Mouse (Mus musculus): ENCODE data around the gene Pdyn.

Pdyn gene

GRCm38 (mm10) chr2:129699484-129700158, at the start of gene Pdyn:
TSS of gene Pdyn (minus strand) at chr2:129699844.
- DNase-seq (ENCODE audit: low spot score), result peak; percentile 15

DNA sequence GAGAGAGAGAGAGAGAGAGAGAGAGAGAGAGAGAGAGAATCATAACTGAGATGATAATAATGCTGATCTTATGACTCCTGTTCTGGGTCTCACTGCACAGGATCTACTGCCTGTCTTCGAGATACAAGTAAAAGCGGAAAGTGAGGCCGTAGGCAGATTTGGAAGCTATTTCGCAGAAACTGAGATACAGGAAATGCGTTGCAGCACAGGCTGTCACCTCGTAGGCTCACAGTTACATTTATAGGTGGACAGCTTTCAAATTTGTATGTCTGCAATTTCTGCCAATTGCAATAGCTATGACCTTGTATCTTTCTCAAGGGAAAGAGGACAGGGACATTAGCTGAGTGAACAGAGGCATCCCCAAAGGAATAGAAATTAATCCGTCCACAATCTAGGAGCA, 42.4 kb upstream of the Pdyn start:
- DNase-seq (ENCODE audit: low spot score), result no peak

DNA sequence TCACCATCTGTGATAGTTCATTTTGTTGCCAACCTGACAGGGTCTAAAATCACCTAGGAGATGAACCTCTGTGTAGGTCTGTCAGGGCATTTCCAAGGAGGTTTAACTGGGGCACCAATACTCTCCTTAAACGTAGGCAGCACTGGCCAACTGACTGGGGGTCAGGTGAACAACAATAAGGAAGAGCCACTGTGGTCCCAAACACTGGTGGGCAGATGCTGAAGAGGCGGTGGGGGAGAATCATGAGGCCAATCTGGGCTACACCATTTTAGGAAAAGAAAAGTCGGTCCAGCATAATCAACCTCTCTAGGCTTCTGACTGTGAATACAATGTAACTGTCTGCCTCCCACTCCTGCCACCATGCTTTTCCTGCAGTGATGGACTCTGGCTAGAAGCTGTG, 40.9 kb upstream of the Pdyn start:
- peak; percentile 27 for DNase-seq (ENCODE audit: low spot score)

DNA sequence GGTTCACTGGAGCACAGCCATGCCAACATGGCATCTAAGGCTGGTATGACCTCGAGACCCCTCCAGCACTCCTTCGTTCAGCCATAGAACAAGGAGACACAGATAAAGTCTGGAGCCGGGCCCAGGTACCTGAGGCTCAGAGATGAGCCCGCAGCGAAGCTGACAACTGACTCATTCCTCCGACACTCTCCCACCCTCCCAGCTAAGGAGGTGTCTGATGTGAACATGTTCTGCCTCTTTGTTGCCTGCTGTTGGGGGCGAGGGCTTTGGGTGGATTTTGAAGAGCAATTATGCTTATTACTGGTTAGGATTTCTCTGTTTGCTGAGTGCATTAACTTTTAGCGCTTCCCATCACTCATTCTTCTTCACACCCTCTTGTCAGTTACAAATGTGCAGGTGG, 34.4 kb upstream of the Pdyn start:
- DNase-seq (ENCODE audit: low spot score), result no peak

DNA sequence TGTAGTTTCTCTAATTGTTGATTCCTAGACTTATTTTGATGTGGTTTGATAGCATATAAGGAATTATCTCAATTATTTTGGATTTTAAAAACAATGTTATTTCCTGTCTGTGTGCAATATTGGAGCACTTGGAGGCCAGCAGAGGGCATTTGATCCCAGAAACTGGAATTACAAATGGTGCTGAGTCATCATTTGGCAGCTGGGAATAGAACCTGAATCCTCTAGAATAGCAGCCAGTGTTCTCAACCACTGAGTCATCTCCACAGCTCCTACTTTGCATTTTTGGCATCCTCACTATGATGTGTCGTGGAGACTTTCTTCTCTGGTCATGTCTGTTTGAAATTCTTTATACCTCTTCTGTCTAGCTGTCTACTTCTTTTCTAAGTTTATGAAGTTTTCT, 30.0 kb upstream of the Pdyn start:
- DNase-seq (ENCODE audit: low spot score), result no peak

DNA sequence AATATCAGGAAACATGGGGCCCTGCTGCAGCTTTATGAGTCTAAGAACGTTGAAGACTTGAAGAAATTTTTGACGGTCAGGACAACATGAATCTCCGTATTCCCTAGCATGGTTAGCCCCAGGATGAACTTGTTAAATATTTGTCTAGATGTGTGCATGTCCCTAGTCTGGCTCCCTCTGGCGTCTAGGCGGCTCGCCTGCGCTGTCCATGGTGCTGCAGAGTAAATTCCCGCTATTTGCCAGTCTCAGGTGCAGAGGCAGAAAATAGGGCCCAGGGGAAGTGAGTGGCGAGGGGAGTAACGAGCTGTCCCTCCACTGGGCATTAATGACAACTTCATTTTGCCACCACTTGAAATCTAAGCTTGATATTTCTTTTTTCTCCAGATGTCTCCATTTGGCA, 16.0 kb upstream of the Pdyn start:
- DNase-seq (ENCODE audit: low spot score), result peak; percentile 24

- no peak for DNase-seq (ENCODE audit: low spot score)
Observed at GRCm38 (mm10) chr2:129713026-129713544, 13.4 kb upstream of the Pdyn start.

DNA sequence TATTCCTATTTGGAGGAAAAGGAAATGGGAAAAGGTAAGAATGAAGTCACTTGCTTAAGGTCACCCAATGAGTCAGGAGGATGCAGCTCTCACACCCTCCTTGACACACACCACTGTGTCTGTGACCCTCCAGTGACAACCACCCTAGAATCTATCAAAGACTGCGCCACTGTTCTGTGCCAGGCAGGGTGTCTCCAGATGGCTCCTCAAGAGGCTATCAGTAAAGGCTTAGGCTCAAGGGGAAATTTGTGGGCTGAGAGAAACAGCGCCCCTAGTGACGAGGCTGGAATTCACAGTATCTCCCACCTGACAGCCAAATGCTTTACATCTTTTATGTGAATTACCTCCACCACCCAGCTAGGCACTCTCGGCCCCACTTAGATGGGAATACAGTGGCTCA, 3.6 kb downstream of the Pdyn start:
- DNase-seq (ENCODE audit: low spot score), result peak; percentile 49

- no peak for DNase-seq (ENCODE audit: low spot score)
Observed at GRCm38 (mm10) chr2:129694303-129694702, 5.3 kb downstream of the Pdyn start.

DNA sequence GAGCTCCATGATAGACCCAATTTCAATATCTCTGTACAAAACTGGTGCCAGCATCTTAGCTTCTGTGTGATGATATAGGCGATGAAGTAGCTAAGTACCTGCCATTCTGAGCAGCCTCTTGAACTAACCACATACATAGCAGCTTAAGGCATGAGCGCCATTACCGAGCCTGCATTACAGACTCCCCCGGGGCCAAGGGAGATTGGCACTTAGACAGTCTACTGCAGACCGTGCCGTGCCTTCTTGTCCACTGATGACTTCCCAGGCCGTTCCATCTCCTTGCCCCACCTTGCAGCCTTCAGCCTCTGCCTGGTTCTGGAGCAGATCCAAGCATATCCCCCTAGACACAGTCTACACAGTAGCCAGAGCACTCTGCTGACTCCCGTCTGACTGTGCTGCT, 7.0 kb downstream of the Pdyn start:
- no peak for DNase-seq (ENCODE audit: low spot score)

DNA sequence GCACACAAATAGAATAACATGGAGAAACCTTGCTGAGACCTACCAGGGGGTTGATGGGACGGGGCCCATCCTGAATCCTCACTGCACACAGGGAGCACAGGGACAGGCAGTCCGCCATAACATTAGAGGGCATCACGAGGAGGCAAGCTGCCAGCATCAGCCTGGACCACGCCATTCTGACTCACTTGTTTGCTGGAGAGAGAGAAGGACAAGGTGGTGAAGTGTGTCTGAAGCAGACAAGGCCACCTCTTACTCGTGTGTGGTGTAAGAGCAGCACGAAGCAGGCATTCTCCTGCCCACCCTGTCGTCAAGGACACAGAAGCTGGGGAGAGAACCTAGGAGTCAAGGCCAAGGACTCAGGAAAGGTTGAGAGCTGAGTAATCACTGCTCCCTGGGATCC, 9.9 kb downstream of the Pdyn start:
- DNase-seq (ENCODE audit: low spot score), result no peak

- no peak for DNase-seq (ENCODE audit: low spot score)
Observed at GRCm38 (mm10) chr2:129688036-129688625, 11.5 kb downstream of the Pdyn start.

DNA sequence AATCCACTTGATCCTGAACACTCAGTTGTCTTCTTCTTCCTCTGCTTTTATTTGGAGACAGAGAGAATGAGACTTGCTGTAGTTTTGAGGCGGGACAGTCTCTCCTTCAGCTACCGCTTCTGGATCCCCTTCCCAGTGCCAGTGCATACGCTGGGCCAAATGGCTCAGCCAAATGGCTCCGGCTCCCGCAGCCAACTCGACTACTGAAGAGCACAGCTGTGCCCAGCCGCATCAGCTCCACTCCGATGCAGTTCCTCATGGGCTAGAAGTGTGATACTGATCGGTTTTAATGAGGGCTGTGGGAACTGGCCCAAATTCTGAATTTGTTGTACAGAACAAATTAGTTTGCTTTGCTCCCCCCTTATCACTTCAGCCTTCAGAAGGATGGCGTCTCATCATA, 12.7 kb downstream of the Pdyn start:
- DNase-seq (ENCODE audit: low spot score), result peak; percentile 46

DNA sequence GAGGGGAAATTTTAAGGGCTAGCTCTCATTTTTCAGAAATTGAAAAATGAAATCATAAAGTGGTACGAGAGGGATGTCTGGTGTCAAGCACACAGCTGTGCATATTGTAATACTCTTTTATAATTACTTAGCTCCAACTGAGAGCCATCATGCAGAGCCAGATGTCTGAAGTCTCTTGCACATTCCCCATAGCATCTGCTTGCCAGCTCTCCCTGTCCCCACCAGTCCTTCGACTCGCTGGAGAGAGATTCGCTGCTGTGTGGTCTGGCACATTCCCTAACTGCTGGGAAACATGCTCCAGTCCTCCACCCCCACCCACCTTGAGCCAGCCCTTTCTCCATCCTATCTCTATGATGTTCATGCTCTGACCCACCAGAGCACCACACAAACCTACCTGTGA, 15.6 kb downstream of the Pdyn start:
- DNase-seq (ENCODE audit: low spot score), result no peak

DNA sequence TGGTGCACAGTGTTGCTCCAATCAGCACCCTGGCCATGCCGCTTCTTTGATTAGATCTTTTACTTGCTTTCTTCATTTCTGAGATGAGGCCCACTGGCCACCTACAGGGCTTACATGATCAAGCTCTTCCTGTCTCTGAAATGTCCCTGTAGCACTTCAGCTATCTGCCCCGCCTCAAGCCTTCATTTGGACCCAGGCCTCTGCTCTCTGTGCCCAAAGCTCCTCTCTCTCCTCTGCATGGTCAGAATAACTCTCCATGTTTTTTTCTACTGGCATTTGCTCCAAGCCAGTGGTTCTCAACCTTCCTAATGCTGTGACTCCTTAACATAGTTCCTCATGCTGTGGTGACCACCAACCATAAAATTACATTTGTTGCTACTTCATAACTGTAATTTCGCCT, 19.4 kb downstream of the Pdyn start:
- no peak for DNase-seq (ENCODE audit: low spot score)

- no peak for DNase-seq (ENCODE audit: low spot score)
Observed at GRCm38 (mm10) chr2:129679066-129679465, 20.6 kb downstream of the Pdyn start.

GRCm38 (mm10) chr2:129677664-129678063, 22.0 kb downstream of the Pdyn start:
- no peak for DNase-seq (ENCODE audit: low spot score)

GRCm38 (mm10) chr2:129674935-129675634, 24.6 kb downstream of the Pdyn start:
- peak; percentile 81 for DNase-seq (ENCODE audit: low spot score)

- no peak for DNase-seq (ENCODE audit: low spot score)
Observed at GRCm38 (mm10) chr2:129671911-129672310, 27.7 kb downstream of the Pdyn start.

DNA sequence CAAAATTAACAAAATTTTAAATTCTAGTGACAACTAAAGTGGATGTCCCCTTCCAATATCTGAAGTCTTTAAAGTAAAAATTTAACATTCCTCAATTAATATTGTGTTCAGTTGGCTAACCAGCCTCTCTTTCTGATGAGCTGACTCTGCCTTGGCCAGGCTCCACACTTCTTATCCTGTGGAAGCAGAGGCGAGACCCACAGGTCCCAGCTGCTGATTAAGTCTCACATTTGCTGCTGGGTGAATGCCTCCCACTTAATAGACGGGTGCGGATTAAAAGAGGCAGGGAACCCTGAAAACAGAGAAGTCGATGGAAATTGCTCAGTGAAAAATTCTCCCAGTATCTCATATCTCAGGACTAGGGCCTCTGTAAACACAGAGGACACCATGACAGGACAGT, 37.2 kb downstream of the Pdyn start:
- no peak for DNase-seq (ENCODE audit: low spot score)

GRCm38 (mm10) chr2:129660020-129660419, 39.6 kb downstream of the Pdyn start:
- DNase-seq (ENCODE audit: low spot score), result no peak

DNA sequence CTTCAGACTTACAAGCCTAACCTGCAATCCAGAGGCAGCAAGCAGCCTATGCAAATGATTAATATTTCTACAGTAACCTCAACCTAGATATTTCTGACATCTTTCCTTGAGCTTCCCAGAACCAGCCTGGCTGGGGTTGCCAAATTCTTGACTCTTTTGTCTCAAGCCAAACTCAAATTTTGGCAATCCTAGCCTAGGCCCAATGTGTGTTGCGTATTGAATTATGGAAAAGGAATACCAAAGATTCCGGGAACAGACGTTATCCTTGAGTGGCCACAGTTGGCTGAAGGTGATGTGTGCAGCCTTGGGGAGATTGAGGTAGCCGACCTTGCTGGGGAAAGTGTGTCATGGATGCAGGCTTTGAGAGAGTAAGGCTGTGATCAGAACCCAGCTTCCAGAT, 40.8 kb downstream of the Pdyn start:
- DNase-seq (ENCODE audit: low spot score), result no peak

GRCm38 (mm10) chr2:129655033-129655432, 44.6 kb downstream of the Pdyn start:
- DNase-seq (ENCODE audit: low spot score), result no peak

Data from layer of hippocampus, adult 11-12 months (tissue).